Mouse (Mus musculus): ENCODE data around the gene Lad1.

DNA sequence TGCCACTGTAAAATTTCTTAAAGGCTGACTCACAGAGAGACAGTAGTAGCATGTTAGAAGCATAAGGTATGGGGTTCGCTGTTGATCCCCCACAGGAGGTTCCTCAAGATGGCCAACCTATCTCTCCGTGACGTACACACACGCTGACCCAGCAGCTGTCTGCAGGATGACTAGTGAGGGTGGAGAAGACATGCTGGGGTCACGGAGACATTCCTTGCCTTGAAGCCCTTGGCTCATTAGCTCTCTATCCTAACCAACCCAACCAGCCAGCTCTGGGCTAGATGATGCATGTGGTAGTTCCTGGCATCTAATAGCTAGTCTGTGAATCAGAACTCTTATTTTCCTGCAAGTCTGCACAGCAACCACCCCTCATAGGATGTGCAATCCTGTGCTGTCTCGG, 50.2 kb downstream of the Lad1 start:
- no peak for TF ChIP-seq POLR2A (IDR thresholded peaks at IDR 0.05; ENCODE audit: insufficient read depth, low read length)
- TF ChIP-seq CTCF (IDR thresholded peaks at IDR 0.05; ENCODE audit: low read depth, low read length) = no peak
